Mouse (Mus musculus): Measurements from ENCODE around the gene Gdap1l1. TPM values are rescaled to one million over a fixed set of nuclear protein-coding genes. Genes with fewer than 3 reads are reported as not detected.
"Not testable (repeated sequence)": the region's sequence is repeated elsewhere in the genome, so short reads cannot be mapped to it uniquely, and the experiment has no call there.

Gene Gdap1l1
- total and polyA plus RNA-seq, 2 experiments from 2014 or later: 147 to 182 TPM

- ATAC-seq (ENCODE audit: low FRiP score) (no peak), DNase-seq (ENCODE audit: low spot score) (no peak)
- Histone ChIP-seq H3K27ac (ENCODE audit: low read depth, low read length) (no peak within 1 kb of the TSS), H3K4me1 (ENCODE audit: insufficient read depth, low read length) (no peaks in the 10 kb centered on the region), H3K4me2 (ENCODE audit: low read depth, low read length, poor library complexity, severe bottlenecking) (no peak within 1 kb of the TSS), H3K9me3 (ENCODE audit: low read length) (no peaks in the 10 kb centered on the region), H3K36me3 (ENCODE audit: insufficient read depth, low read length) (no peaks in the 10 kb centered on the region), H3K27me3 (ENCODE audit: insufficient read depth, low read length) (no peaks in the 10 kb centered on the region), H3K4me3 (ENCODE audit: low read depth, low read length) (no peak within 1 kb of the TSS), H3K9ac (replicated peaks; ENCODE audit: low read length, poor library complexity, severe bottlenecking) (no peak within 1 kb of the TSS)
- TF ChIP-seq CTCF (IDR thresholded peaks at IDR 0.05): no peak
- WGBS: 11% methylated on average over 10 of the region's 10 CpGs
Observed at GRCm38 (mm10) chr2:163397905-163398304, 40.4 kb upstream of the Gdap1l1 start, which contains the start of gene Jph2. Gene Jph2 (minus strand): TSS chr2:163397993.

GRCm38 (mm10) chr2:163398770-163399169, 39.5 kb upstream of the Gdap1l1 start:
- DNase-seq (ENCODE audit: low spot score) (no peak), ATAC-seq (ENCODE audit: low FRiP score) (no peak)
- no peak overlapping the region for H3K4me2 ChIP-seq (ENCODE audit: low read depth, low read length, poor library complexity, severe bottlenecking)
- no peaks in the 10 kb centered on the region for H3K4me1 ChIP-seq (ENCODE audit: insufficient read depth, low read length)
- H3K27ac ChIP-seq (ENCODE audit: low read depth, low read length): no peak overlapping the region
- no peak overlapping the region for H3K4me3 ChIP-seq (ENCODE audit: low read depth, low read length)
- no peak overlapping the region for H3K9ac ChIP-seq (replicated peaks; ENCODE audit: low read length, poor library complexity, severe bottlenecking)
- WGBS: 83% methylated on average over 4 of the region's 4 CpGs
- peaks cover under 1% of the 10 kb centered on the region; the same call in 1 of the 2 replicates for H3K36me3 ChIP-seq (ENCODE audit: insufficient read depth, low read length)
- H3K9me3 ChIP-seq (ENCODE audit: low read length): no peaks in the 10 kb centered on the region
- no peaks in the 10 kb centered on the region for H3K27me3 ChIP-seq (ENCODE audit: insufficient read depth, low read length)
- TF ChIP-seq CTCF (IDR thresholded peaks at IDR 0.05): no peak

- 81% methylated on average over 8 of the region's 8 CpGs for WGBS
- DNase-seq (ENCODE audit: low spot score): no peak
- H3K36me3 ChIP-seq (ENCODE audit: insufficient read depth, low read length): peaks cover 5% of the 10 kb centered on the region; the same call in 1 of the 2 replicates
- no peak overlapping the region for H3K27ac ChIP-seq (ENCODE audit: low read depth, low read length)
- H3K9ac ChIP-seq (replicated peaks; ENCODE audit: low read length, poor library complexity, severe bottlenecking): no peak overlapping the region
- H3K4me3 ChIP-seq (ENCODE audit: low read depth, low read length): no peak overlapping the region
- no peak overlapping the region for H3K4me2 ChIP-seq (ENCODE audit: low read depth, low read length, poor library complexity, severe bottlenecking)
- H3K27me3 ChIP-seq (ENCODE audit: insufficient read depth, low read length): no peaks in the 10 kb centered on the region
- TF ChIP-seq CTCF (IDR thresholded peaks at IDR 0.05): no peak
- no peaks in the 10 kb centered on the region for H3K9me3 ChIP-seq (ENCODE audit: low read length)
- H3K4me1 ChIP-seq (ENCODE audit: insufficient read depth, low read length): no peaks in the 10 kb centered on the region
- ATAC-seq (ENCODE audit: low FRiP score): no peak
Observed at GRCm38 (mm10) chr2:163399222-163399621, 39.1 kb upstream of the Gdap1l1 start.

- WGBS: 10% methylated on average over 8 of the region's 8 CpGs
- TF ChIP-seq CTCF (IDR thresholded peaks at IDR 0.05): peak; percentile 99
- no peak; the same call in 1 of the 2 replicates for ATAC-seq (ENCODE audit: low FRiP score)
Observed at GRCm38 (mm10) chr2:163401221-163401620, 37.1 kb upstream of the Gdap1l1 start.

GRCm38 (mm10) chr2:163404037-163404815, 34.0 kb upstream of the Gdap1l1 start:
- WGBS: 80% methylated on average over 8 of the region's 8 CpGs

More at GRCm38 (mm10) chr2:163401221-163401620, 37.1 kb upstream of the Gdap1l1 start:
- Histone ChIP-seq H3K4me2 (ENCODE audit: low read depth, low read length, poor library complexity, severe bottlenecking) (no peak overlapping the region), H3K9me3 (ENCODE audit: low read length) (no peaks in the 10 kb centered on the region), H3K4me3 (ENCODE audit: low read depth, low read length) (no peak overlapping the region), H3K27ac (ENCODE audit: low read depth, low read length) (no peak overlapping the region), H3K4me1 (ENCODE audit: insufficient read depth, low read length) (no peaks in the 10 kb centered on the region), H3K27me3 (ENCODE audit: insufficient read depth, low read length) (no peaks in the 10 kb centered on the region), H3K9ac (replicated peaks; ENCODE audit: low read length, poor library complexity, severe bottlenecking) (no peak overlapping the region), H3K36me3 (ENCODE audit: insufficient read depth, low read length) (peaks cover 10% of the 10 kb centered on the region; the same call in 1 of the 2 replicates)
- DNase-seq (ENCODE audit: low spot score): peak; percentile 89

GRCm38 (mm10) chr2:163410211-163410610, 28.1 kb upstream of the Gdap1l1 start:
- no peak for TF ChIP-seq CTCF (IDR thresholded peaks at IDR 0.05)
- Histone ChIP-seq H3K9ac (replicated peaks; ENCODE audit: low read length, poor library complexity, severe bottlenecking) (no peak overlapping the region), H3K27me3 (ENCODE audit: insufficient read depth, low read length) (no peaks in the 10 kb centered on the region), H3K4me2 (ENCODE audit: low read depth, low read length, poor library complexity, severe bottlenecking) (no peak overlapping the region), H3K36me3 (ENCODE audit: insufficient read depth, low read length) (peaks cover 40% of the 10 kb centered on the region), H3K4me3 (ENCODE audit: low read depth, low read length) (no peak overlapping the region), H3K4me1 (ENCODE audit: insufficient read depth, low read length) (no peaks in the 10 kb centered on the region), H3K27ac (ENCODE audit: low read depth, low read length) (no peak overlapping the region), H3K9me3 (ENCODE audit: low read length) (no peaks in the 10 kb centered on the region)
- ATAC-seq (ENCODE audit: low FRiP score) (no peak), DNase-seq (ENCODE audit: low spot score) (no peak)
- WGBS: 94% methylated on average over 3 of the region's 3 CpGs

More at GRCm38 (mm10) chr2:163404037-163404815, 34.0 kb upstream of the Gdap1l1 start:
- Histone ChIP-seq H3K36me3 (ENCODE audit: insufficient read depth, low read length) (peaks cover 26% of the 10 kb centered on the region), H3K27ac (ENCODE audit: low read depth, low read length) (no peak overlapping the region), H3K4me3 (ENCODE audit: low read depth, low read length) (no peak overlapping the region), H3K27me3 (ENCODE audit: insufficient read depth, low read length) (no peaks in the 10 kb centered on the region), H3K9ac (replicated peaks; ENCODE audit: low read length, poor library complexity, severe bottlenecking) (no peak overlapping the region), H3K4me1 (ENCODE audit: insufficient read depth, low read length) (no peaks in the 10 kb centered on the region), H3K4me2 (ENCODE audit: low read depth, low read length, poor library complexity, severe bottlenecking) (no peak overlapping the region), H3K9me3 (ENCODE audit: low read length) (no peaks in the 10 kb centered on the region)
- DNase-seq (ENCODE audit: low spot score): no peak
- no peak for TF ChIP-seq CTCF (IDR thresholded peaks at IDR 0.05)
- no peak for ATAC-seq (ENCODE audit: low FRiP score)

- H3K9me3 ChIP-seq (ENCODE audit: low read length); ATAC-seq (ENCODE audit: low FRiP score); H3K27me3 ChIP-seq (ENCODE audit: insufficient read depth, low read length); H3K9ac ChIP-seq (replicated peaks; ENCODE audit: low read length, poor library complexity, severe bottlenecking); H3K4me3 ChIP-seq (ENCODE audit: low read depth, low read length); DNase-seq (ENCODE audit: low spot score); H3K4me2 ChIP-seq (ENCODE audit: low read depth, low read length, poor library complexity, severe bottlenecking); H3K27ac ChIP-seq (ENCODE audit: low read depth, low read length); H3K4me1 ChIP-seq (ENCODE audit: insufficient read depth, low read length): not testable (repeated sequence)
- WGBS: 93% methylated on average over 3 of the region's 3 CpGs
- peaks cover 40% of the 10 kb centered on the region for H3K36me3 ChIP-seq (ENCODE audit: insufficient read depth, low read length)
Observed at GRCm38 (mm10) chr2:163411344-163411743, 26.9 kb upstream of the Gdap1l1 start.
